Mouse (Mus musculus) T-helper 2 cell (primary cell): Measurements from ENCODE around the gene Clk3.
"Not testable (repeated sequence)": the region's sequence is repeated elsewhere in the genome, so short reads cannot be mapped to it uniquely, and the experiment has no call there.

ENCODE experiments used
- in situ Hi-C: fragments of 300-600 bp; cut with MboI, MseI; formaldehyde crosslinking; loops from one replicate; pipeline ENCODE4 v1.15.1; 2025; ENCODE audit warnings: high pct_unique_total_duplicates

Clk3 gene

DNA sequence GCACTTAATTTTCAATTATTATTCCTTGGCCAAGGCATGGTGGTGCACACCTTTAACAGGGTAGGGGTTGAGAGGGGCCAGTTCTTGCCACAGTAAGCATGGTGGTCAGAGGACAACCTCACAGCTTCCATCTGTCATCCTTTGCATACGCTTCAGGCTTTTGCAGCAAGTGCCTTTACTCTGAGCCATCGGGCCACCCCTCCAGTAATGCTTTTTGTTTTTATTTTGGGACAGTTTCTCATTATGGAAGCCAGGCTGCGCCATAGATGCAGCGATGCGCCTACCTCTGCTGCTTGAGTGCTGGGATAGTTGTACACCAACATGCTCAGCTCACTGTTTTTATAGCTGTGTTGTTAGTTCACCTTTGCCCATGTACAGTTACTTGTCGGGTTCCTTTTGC, 32.1 kb downstream of the Clk3 start:
- in situ Hi-C loops, result loop anchor here (5.0 kb wide), 1 partner anchor 51 kb away; the partner anchor contains the start of gene Cyp1a2

DNA sequence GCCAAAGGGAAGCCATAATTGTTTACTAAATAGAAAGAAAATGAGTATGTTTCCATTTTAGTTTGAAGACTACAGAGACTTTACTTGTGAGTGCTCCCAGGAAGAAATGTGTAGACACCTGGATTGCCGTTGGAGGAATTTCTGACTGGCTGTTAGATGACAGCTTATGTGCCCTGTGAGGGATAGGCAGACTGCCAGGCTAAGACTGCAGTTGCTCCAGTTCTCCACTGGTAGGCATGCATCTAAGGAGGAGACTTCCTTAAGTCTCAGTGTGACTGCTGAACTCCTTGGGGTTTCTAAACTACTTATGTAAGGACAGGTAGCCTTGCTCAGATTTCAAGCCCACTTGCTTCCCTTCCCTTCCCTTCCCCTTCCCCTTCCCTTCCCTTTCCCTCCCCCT, 37.3 kb downstream of the Clk3 start:
- in situ Hi-C loops, result no loop called here

DNA sequence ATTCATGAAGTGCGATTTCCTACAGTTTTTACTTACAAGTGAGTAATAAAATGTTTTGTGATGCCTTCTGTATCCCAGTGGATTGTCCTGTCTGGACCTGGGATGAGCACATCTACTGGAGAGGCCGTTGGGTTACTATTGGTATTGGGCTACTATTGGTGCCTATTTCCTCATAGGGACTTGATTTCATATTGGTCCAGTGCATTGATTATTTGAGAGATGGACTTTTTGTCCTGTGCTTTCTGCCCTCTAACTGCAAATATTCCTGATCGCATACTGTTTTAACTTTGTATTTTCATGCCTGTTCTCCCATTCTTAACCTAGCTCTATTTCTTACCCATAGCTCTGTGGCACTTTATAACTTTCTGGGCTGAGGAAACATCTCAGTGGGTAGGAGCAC, 41.0 kb downstream of the Clk3 start:
- in situ Hi-C loops, result no loop called here

DNA sequence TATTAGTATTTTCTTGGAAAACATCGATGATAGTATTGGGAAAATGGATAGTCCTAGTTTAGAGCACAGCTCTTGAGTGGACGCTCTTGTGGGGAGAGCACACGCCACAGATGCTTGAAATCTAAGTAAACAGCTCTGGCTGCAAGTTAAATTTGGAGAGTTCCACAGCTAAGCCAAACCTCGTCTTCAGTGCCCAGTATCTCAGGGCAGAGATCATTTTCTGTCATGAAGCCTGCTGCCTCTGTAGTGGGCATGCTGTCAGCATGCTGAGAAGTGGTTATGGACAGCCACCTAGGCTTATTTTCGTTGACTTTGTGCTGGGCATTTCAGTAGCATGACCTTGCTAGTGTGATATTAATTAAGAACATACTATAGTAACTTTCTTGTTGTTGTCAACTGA, 41.9 kb downstream of the Clk3 start:
- in situ Hi-C loops, result no loop called here

DNA sequence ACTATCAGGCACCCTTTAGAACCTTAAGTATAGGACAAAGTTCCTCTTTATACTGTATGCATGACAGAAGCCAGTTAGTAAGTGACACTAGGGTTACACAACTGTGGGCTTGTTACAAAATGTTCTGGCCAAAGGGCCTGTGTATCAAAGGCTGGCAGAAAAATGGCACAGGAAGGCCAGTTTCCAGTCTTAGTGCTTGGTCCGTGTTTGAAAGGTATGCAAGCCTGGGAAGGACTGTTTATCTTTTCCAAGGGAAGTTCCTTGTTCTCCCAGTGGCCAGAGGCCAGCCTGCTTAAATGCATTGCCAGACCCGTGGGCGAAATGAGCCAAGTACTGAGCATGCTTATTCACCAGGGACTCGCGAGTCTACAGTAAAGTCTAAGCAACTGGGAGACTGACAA, 42.3 kb downstream of the Clk3 start:
- in situ Hi-C loops, result no loop called here

DNA sequence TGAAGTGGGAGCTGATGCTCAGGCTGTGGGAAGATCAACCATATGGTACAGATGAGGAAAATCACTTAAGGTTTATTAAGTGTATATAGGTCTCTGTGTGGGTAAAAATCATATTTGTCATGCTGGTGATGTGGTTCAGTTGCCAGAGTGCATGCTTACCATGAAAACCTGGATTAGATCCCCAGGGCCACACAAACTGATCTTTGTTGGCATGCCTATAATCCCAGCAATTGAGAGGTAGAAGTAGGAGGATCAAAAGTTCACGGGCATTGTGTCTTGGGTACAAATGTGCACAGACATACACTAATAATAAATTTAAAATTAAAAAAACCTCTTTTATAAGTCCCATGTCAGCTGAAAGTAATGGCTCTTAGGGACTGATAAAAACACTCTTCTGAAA, 43.3 kb downstream of the Clk3 start:
- in situ Hi-C loops, result no loop called here

DNA sequence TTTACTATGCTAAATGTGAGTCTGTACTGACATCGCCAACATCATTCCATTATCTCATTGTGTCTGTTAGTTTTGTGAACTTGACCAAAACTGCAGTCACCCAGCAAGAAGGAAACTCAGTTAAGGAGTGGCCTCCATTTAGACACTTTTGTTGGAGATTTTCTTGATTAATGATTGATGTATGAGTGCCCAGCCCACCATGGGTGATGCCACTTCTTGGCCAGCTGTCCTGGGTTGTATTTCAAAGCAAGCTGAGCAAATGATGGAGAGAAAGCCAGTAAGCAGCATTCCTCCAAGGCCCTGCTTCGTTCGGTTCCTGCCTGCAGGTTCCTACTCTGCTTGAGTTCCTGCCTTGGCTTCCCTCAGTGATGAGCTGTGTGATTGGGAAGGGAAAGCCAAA, 44.9 kb downstream of the Clk3 start:
- in situ Hi-C loops, result no loop called here

DNA sequence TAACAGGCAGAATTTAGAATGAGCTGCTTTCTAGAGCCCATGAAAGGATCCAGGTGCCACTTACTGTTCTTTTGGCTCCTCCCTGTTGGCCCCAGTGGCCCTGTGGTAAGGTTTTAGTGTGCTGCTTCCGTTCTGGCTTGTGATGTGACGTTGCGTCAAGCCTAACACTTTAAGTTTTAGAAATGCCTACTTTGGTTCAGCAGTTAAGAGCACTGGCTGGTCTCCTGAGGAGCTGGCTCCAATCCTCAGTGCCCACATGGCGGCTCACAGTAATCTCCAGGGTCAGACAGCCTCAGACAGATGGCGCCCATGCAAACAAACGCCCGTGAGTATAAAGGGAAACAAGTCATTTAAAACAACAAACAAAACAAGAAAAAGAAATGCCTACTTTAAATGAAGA, 47.3 kb downstream of the Clk3 start:
- in situ Hi-C loops, result no loop called here

DNA sequence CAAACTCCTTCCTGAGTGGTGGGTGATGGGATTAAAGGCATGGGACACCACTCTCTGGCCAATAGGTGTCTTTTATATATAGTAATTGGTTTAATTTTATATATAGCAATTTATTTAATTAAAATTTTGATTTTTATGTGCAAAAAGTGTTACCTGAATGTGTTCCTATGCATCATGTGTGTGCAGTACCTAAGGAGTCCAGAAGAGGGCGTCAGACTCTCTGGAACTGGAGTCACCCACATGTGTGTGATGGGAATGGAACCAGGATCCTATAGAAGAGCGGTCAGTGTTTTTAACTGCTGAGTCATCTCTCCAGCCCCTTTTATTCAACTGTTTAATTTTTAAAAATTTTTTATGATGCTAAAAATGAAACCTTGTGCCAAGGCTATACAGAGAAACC, 53.5 kb downstream of the Clk3 start:
- in situ Hi-C loops, result no loop called here

DNA sequence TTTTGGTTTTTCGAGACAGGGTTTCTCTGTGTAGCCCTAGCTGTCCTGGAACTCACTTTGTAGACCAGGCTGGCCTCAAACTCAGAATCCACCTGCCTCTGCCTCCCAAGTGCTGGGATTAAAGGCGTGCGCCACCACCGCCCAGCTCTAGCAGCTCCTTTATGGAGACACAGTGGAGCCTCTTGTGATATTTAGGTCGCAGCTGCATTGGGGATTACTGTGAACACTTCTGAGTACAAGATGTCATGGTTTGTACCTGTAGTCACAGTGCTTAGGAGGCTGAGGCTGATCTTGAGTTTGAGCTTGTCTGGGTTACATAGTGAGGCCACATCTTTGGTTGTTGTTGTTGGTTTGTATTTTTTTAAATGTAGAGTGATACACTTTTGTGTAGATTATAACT, 55.4 kb downstream of the Clk3 start:
- in situ Hi-C loops, result not testable (repeated sequence)

DNA sequence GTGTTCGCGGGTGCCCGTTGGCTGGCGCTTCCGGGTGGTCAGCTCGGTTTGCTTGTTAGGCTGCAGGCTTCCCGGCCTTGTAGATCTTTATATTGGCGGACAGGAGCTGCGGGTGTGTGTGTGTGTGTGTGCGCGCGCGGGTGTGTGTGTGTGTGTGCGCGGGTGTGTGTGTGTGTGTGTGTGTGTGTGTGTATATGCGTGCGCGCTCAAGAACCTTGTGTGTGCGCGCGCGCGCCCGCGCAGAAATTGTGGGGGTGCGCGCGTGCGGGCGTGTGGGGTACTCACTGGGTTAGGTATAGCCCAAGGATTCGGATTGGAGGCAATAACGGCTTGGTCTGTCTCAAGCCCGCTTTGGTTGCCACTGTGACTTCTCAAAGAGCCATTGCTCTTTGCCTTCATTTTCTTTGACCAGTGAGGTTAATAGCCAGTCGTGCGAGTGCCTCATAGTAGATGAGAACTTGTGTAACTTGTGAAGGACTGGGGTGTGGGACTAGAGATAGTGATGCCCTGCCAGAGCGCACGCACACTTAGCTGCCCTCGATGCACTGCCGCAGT, 56.9 kb downstream of the Clk3 start:
- in situ Hi-C loops, result no loop called here

DNA sequence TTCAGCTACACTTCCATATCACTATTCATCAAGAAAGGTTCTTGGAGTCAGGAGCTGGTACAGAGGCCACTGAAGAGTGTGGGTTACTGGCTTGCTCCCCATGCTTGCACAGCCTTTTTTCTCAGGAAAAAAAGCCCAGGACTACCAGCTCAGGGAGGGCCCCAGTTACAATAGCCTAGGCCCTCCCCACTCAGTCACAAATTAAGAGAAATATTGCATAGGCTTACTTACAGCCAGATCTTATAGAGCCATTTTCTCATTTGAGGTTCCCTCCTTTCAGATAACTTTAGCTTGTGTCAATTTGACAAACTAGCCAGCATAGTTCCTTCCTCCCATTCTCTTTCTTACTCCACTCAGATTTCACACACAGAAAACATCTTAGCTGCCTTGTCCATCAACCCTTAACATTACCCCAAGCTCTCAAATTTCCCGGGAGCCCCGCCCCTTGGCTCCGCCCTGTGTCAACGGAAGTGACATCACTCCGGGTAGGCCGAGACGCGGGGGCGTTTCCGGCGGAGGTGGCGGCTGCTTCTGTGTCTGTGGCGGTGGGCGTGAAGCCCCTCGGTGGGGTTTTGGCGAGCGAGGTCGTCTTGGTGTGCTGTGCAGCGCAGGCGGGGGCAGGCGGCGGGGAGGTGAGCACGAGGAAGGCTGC, 57.5 kb downstream of the Clk3 start, which contains the start of gene Edc3:
Gene Edc3, plus strand, starts transcription at position 473 of the 652 bp plus-strand sequence.
- in situ Hi-C loops, result no loop called here

DNA sequence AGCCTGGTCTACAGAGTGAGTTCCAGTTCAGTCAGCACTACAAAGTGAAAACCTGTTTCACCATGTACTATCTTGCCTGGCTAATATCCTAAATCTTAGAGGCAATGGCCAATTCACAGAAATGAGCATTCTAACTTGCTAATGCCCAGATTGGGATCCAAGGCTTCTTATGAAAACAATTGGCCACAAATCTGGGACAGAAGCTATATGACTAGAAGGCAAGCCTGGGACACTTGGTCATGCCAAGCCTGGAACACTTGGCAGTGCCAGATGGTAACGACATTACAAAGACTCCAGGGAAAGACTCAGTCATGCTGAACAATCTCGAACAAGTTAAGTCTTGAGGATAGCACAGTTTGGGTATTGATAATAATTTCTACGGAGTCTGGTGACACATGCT, 59.2 kb downstream of the Clk3 start:
- in situ Hi-C loops, result no loop called here
